Mouse (Mus musculus): ENCODE data around the gene Zfp706.

The Zfp706 gene

GRCm38 (mm10) chr15:37007233-37007958, at the start of gene Zfp706:
Gene Zfp706 (minus strand): TSS chr15:37007773.
- DNase-seq = peak; percentile 100

GRCm38 (mm10) chr15:37054582-37054981, 47.0 kb upstream of the Zfp706 start:
- DNase-seq = peak in 1 of 2 experiments; percentile 43

- DNase-seq = no peak
These were observed 45.7 kb upstream of the Zfp706 start for GRCm38 (mm10) chr15:37053085-37053762.

GRCm38 (mm10) chr15:37047403-37047802, 39.8 kb upstream of the Zfp706 start:
- no peak for DNase-seq

- DNase-seq = no peak
These were observed 39.0 kb upstream of the Zfp706 start for GRCm38 (mm10) chr15:37046586-37046985.

- DNase-seq = no peak
These were observed 38.6 kb upstream of the Zfp706 start for GRCm38 (mm10) chr15:37046131-37046530.

- DNase-seq = peak; percentile 48 to 55
These were observed 37.9 kb upstream of the Zfp706 start for GRCm38 (mm10) chr15:37045456-37045855.

GRCm38 (mm10) chr15:37042559-37042958, 35.0 kb upstream of the Zfp706 start:
- peak; percentile 54 to 59 for DNase-seq

- DNase-seq = peak; percentile 72 to 82
These were observed 33.6 kb upstream of the Zfp706 start for GRCm38 (mm10) chr15:37041214-37041613.

- no peak for DNase-seq
These were observed 31.1 kb upstream of the Zfp706 start for GRCm38 (mm10) chr15:37038666-37039065.

- DNase-seq = no peak
These were observed 30.1 kb upstream of the Zfp706 start for GRCm38 (mm10) chr15:37037704-37038103.

- peak; percentile 30 to 41 for DNase-seq
These were observed 29.0 kb upstream of the Zfp706 start for GRCm38 (mm10) chr15:37036481-37037156.

- no peak for DNase-seq
These were observed 26.6 kb upstream of the Zfp706 start for GRCm38 (mm10) chr15:37034155-37034554.

- no peak for DNase-seq
These were observed 25.9 kb upstream of the Zfp706 start for GRCm38 (mm10) chr15:37033431-37033830.

- no peak for DNase-seq
These were observed 24.0 kb upstream of the Zfp706 start for GRCm38 (mm10) chr15:37031334-37032150.

GRCm38 (mm10) chr15:37030929-37031328, 23.4 kb upstream of the Zfp706 start:
- no peak for DNase-seq

- DNase-seq = peak in 1 of 2 experiments; percentile 39
These were observed 20.4 kb upstream of the Zfp706 start for GRCm38 (mm10) chr15:37027956-37028355.

GRCm38 (mm10) chr15:37026458-37026857, 18.9 kb upstream of the Zfp706 start:
- DNase-seq = no peak

- DNase-seq = peak; percentile 15 to 33
These were observed 13.1 kb upstream of the Zfp706 start for GRCm38 (mm10) chr15:37020581-37021245.

GRCm38 (mm10) chr15:37019434-37019833, 11.9 kb upstream of the Zfp706 start:
- no peak for DNase-seq

- DNase-seq = no peak
These were observed 4.3 kb upstream of the Zfp706 start for GRCm38 (mm10) chr15:37011897-37012296.

GRCm38 (mm10) chr15:37011316-37011715, 3.7 kb upstream of the Zfp706 start:
- DNase-seq = no peak

Data from cerebellum, postnatal 14 days (tissue).